Mouse (Mus musculus): ENCODE results near the gene Trhr2.

- TF ChIP-seq CTCF (IDR thresholded peaks at IDR 0.05; ENCODE audit: low read depth) = no peak
- TF ChIP-seq EP300 (IDR thresholded peaks at IDR 0.05; ENCODE audit: low read depth) = no peak
Measured at GRCm38 (mm10) chr8:122357641-122358040, 2.9 kb downstream of the Trhr2 start.
